Mouse (Mus musculus): ENCODE measurements around the gene Gm11168.
"Not testable (repeated sequence)": the region's sequence is repeated elsewhere in the genome, so short reads cannot be mapped to it uniquely, and the experiment has no call there.

- not testable (repeated sequence) for TF ChIP-seq CTCF (IDR thresholded peaks at IDR 0.05; ENCODE audit: borderline replicate concordance, insufficient read depth, low read length); POLR2A (IDR thresholded peaks at IDR 0.05; ENCODE audit: low read depth, low read length)
These were observed 21.8 kb downstream of the Gm11168 start, which contains the start of gene Gm10717 for GRCm38 (mm10) chr9:3024912-3025467.
